Mouse (Mus musculus): ENCODE measurements at regions not wholly inside any gene's neighbourhood (a gene's known extent, or its start where the extent isn't known, plus 50 kb on each side); places are given as distances from the start of the nearest gene placed in this dataset.

GRCm38 (mm10) chr9:111801381-111801780 is 111.2 kb upstream of the Stac start:
- no peak overlapping the region for H3K4me3 ChIP-seq (ENCODE audit: control insufficient read depth, insufficient read depth, low read length)
- WGBS = 92% methylated on average over 5 of the region's 5 CpGs
- TF ChIP-seq CTCF (IDR thresholded peaks at IDR 0.05; ENCODE audit: borderline replicate concordance, control insufficient read depth, extremely low read depth, insufficient read depth, low read length, poor library complexity) = no peak
- no peak for TF ChIP-seq POLR2A (IDR thresholded peaks at IDR 0.05; ENCODE audit: control insufficient read depth, extremely low read depth, insufficient read depth, low read length, poor library complexity)
- no peaks in the 10 kb centered on the region for H3K36me3 ChIP-seq (ENCODE audit: control insufficient read depth, insufficient read depth, low read length)
- H3K4me1 ChIP-seq (replicated peaks; ENCODE audit: control insufficient read depth, insufficient read depth, low read length) = no peaks in the 10 kb centered on the region
- H3K27me3 ChIP-seq (ENCODE audit: control insufficient read depth, insufficient read depth, low read length) = no peaks in the 10 kb centered on the region
- H3K27ac ChIP-seq (ENCODE audit: control insufficient read depth, insufficient read depth, low read length) = no peak overlapping the region
- DNase-seq = no peak

- Histone ChIP-seq H3K27ac (ENCODE audit: control insufficient read depth, insufficient read depth, low read length) (no peak overlapping the region), H3K4me1 (replicated peaks; ENCODE audit: control insufficient read depth, insufficient read depth, low read length) (no peaks in the 10 kb centered on the region), H3K36me3 (ENCODE audit: control insufficient read depth, insufficient read depth, low read length) (no peaks in the 10 kb centered on the region), H3K4me3 (ENCODE audit: control insufficient read depth, insufficient read depth, low read length) (no peak overlapping the region), H3K27me3 (ENCODE audit: control insufficient read depth, insufficient read depth, low read length) (no peaks in the 10 kb centered on the region)
- TF ChIP-seq POLR2A (IDR thresholded peaks at IDR 0.05; ENCODE audit: control insufficient read depth, extremely low read depth, insufficient read depth, low read length, poor library complexity) (no peak), CTCF (IDR thresholded peaks at IDR 0.05; ENCODE audit: borderline replicate concordance, control insufficient read depth, extremely low read depth, insufficient read depth, low read length, poor library complexity) (no peak)
- WGBS = 97% methylated on average over 5 of the region's 5 CpGs
- DNase-seq = no peak
Measured at GRCm38 (mm10) chr9:111800869-111801268, 110.7 kb upstream of the Stac start.

DNA sequence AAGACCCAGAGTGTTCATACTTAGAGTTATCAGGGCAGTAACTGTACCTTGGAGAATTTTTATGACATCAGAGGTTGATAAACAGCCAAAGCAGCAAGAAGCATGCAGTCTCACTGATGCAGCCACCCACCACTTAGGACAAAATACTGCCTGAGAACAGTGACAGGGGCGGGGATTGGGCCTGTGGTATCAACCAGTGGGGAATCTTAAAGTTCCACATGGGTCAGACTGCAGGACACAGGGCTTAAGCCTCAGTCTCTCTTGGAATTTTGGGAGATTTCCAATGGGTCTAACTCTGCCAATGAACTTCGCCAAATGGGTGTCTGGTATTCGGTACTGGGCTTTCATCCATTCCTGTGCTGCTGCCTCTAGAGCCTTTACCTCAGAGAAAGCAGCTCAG is 88.8 kb upstream of the Stac start:
- no peak overlapping the region for H3K4me3 ChIP-seq (ENCODE audit: control insufficient read depth, insufficient read depth, low read length)
- no peaks in the 10 kb centered on the region for H3K4me1 ChIP-seq (replicated peaks; ENCODE audit: control insufficient read depth, insufficient read depth, low read length)
- no peak overlapping the region for H3K27ac ChIP-seq (ENCODE audit: control insufficient read depth, insufficient read depth, low read length)
- no peaks in the 10 kb centered on the region for H3K36me3 ChIP-seq (ENCODE audit: control insufficient read depth, insufficient read depth, low read length)
- no peaks in the 10 kb centered on the region for H3K27me3 ChIP-seq (ENCODE audit: control insufficient read depth, insufficient read depth, low read length)
- TF ChIP-seq POLR2A (IDR thresholded peaks at IDR 0.05; ENCODE audit: control insufficient read depth, extremely low read depth, insufficient read depth, low read length, poor library complexity) (no peak), CTCF (IDR thresholded peaks at IDR 0.05; ENCODE audit: borderline replicate concordance, control insufficient read depth, extremely low read depth, insufficient read depth, low read length, poor library complexity) (no peak)
- WGBS = 78% methylated on average over 3 of the region's 3 CpGs
- DNase-seq = no peak

DNA sequence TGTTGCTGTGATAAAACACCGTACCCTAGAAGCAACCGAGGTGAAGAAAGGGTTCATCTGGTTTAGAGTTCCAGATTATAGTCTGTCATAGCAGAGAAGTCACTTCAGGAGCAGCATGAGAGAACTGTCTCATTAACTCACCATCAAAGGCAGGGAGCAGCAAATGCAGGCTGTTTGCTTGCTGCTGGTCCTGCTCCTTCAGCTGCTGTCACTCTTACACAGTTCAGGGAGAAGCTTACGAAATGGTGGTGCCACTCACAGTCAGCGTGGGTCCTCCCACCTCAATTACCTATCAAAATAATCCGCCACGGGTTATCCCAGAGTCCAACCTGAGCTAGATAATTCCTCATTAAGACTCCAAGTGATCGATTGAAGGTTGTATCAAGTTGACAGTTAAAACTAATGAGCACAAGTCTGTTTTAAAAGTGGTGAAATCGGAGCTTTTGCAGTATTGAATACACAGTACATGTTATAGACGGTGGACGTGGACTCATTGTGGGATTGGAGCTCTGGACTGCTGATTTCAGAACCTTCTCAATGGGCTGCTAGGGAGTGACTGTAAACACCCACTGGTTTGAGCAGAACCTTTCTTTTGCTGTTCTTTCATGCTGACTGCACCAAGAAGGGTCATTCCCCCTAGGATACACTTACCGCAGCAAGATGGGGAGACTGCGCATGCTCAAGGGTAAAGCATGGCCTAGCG is 87.4 kb upstream of the Stac start:
- no peak overlapping the region for H3K27ac ChIP-seq (ENCODE audit: control insufficient read depth, insufficient read depth, low read length)
- 93% methylated on average over 13 of the region's 13 CpGs for WGBS
- TF ChIP-seq POLR2A (IDR thresholded peaks at IDR 0.05; ENCODE audit: control insufficient read depth, extremely low read depth, insufficient read depth, low read length, poor library complexity) (no peak), CTCF (IDR thresholded peaks at IDR 0.05; ENCODE audit: borderline replicate concordance, control insufficient read depth, extremely low read depth, insufficient read depth, low read length, poor library complexity) (no peak)

GRCm38 (mm10) chr9:111774229-111774628 is 84.1 kb upstream of the Stac start:
- Histone ChIP-seq H3K36me3 (ENCODE audit: control insufficient read depth, insufficient read depth, low read length) (no peaks in the 10 kb centered on the region), H3K27ac (ENCODE audit: control insufficient read depth, insufficient read depth, low read length) (no peak overlapping the region), H3K27me3 (ENCODE audit: control insufficient read depth, insufficient read depth, low read length) (no peaks in the 10 kb centered on the region), H3K4me3 (ENCODE audit: control insufficient read depth, insufficient read depth, low read length) (no peak overlapping the region), H3K4me1 (replicated peaks; ENCODE audit: control insufficient read depth, insufficient read depth, low read length) (no peaks in the 10 kb centered on the region)
- no peak for DNase-seq
- 92% methylated on average over 4 of the region's 4 CpGs for WGBS
- no peak for TF ChIP-seq CTCF (IDR thresholded peaks at IDR 0.05; ENCODE audit: borderline replicate concordance, control insufficient read depth, extremely low read depth, insufficient read depth, low read length, poor library complexity)
- no peak for TF ChIP-seq POLR2A (IDR thresholded peaks at IDR 0.05; ENCODE audit: control insufficient read depth, extremely low read depth, insufficient read depth, low read length, poor library complexity)

More for the DNA sequence above, 87.4 kb upstream of the Stac start:
- Histone ChIP-seq H3K27me3 (ENCODE audit: control insufficient read depth, insufficient read depth, low read length) (no peaks in the 10 kb centered on the region), H3K4me3 (ENCODE audit: control insufficient read depth, insufficient read depth, low read length) (no peak overlapping the region), H3K4me1 (replicated peaks; ENCODE audit: control insufficient read depth, insufficient read depth, low read length) (no peaks in the 10 kb centered on the region), H3K36me3 (ENCODE audit: control insufficient read depth, insufficient read depth, low read length) (no peaks in the 10 kb centered on the region)
- DNase-seq = no peak

- Histone ChIP-seq H3K36me3 (ENCODE audit: control insufficient read depth, insufficient read depth, low read length) (no peaks in the 10 kb centered on the region), H3K4me1 (replicated peaks; ENCODE audit: control insufficient read depth, insufficient read depth, low read length) (no peaks in the 10 kb centered on the region), H3K27me3 (ENCODE audit: control insufficient read depth, insufficient read depth, low read length) (no peaks in the 10 kb centered on the region), H3K27ac (ENCODE audit: control insufficient read depth, insufficient read depth, low read length) (no peak overlapping the region), H3K4me3 (ENCODE audit: control insufficient read depth, insufficient read depth, low read length) (no peak overlapping the region)
- WGBS = 87% methylated on average over 11 of the region's 11 CpGs
- no peak for DNase-seq
- TF ChIP-seq POLR2A (IDR thresholded peaks at IDR 0.05; ENCODE audit: control insufficient read depth, extremely low read depth, insufficient read depth, low read length, poor library complexity) (no peak), CTCF (IDR thresholded peaks at IDR 0.05; ENCODE audit: borderline replicate concordance, control insufficient read depth, extremely low read depth, insufficient read depth, low read length, poor library complexity) (no peak)
Measured at GRCm38 (mm10) chr9:111762653-111763468, 72.7 kb upstream of the Stac start.

Measured in thymus, adult 2 months (tissue).